Mouse (Mus musculus): ENCODE measurements at regions not wholly inside any gene's neighbourhood (a gene's known extent, or its start where the extent isn't known, plus 50 kb on each side); places are given as distances from the start of the nearest gene placed in this dataset.

DNA sequence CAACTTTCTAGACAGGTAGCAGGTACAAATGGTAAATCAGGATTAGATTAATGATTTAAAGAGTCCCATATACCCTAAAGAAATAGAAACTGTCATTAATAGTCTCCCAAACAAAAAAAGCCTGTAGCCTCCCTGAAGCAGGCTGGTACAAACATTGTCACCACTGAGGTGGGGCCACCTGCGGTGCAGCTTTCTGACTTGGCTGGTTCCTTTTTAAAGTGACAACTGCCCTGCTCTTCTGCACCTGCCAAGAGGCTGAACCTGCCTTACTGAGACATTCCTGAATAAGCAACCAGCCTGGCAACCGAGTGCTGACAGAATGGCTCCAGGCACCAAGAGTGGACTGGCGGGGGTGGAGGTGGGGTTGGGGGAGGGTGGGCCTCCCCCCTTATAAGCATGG lies 687.0 kb upstream of the Vrk2 start:
- POLR2A ChIA-PET: no interaction called here
- CTCF ChIA-PET: no interaction called here

DNA sequence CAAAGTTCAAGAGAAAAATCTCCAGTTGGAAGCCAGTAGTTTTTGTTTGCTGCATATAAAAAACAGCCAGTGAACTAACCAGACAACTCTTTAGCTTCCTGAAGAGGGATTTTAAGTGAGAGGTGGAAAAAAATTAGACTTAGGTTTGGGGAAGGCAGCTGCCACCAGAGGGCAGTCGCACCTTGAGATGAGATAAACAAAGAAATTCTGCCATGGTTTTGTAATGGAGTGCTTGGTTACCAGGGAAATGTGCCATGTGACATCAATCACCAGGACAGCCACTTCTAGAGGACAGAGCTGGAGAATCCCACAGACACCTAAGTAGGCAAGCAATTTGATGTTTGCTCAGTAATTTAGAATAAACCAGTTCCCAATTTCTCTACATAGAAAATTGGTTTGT lies 670.5 kb upstream of the Vrk2 start:
- ATAC-seq (no peak), DNase-seq (ENCODE audit: low read depth, low spot score) (no peak)
- ChIA-PET CTCF (no interaction called here), POLR2A (no interaction called here)
- in situ Hi-C loops (cut with MboI; ENCODE audit: low pct_unique_long_range_greater_than_20kb): no loop called here
- TF ChIP-seq CTCF (IDR thresholded peaks at IDR 0.05): peak; percentile 43
- H3K27me3 ChIP-seq: no peaks in the 10 kb centered on the region

More for the DNA sequence above, 687.0 kb upstream of the Vrk2 start:
- in situ Hi-C loops (cut with MboI; ENCODE audit: low pct_unique_long_range_greater_than_20kb): no loop called here
- no peak for ATAC-seq
- H3K27me3 ChIP-seq: no peaks in the 10 kb centered on the region
- no peak for DNase-seq (ENCODE audit: low read depth, low spot score)
- TF ChIP-seq CTCF (IDR thresholded peaks at IDR 0.05): no peak

GRCm38 (mm10) chr11:27258521-27258920 lies 664.7 kb upstream of the Vrk2 start:
- H3K27me3 ChIP-seq: no peaks in the 10 kb centered on the region
- DNase-seq (ENCODE audit: low read depth, low spot score) (no peak), ATAC-seq (no peak)
- ChIA-PET POLR2A (no interaction called here), CTCF (no interaction called here)
- in situ Hi-C loops (cut with MboI; ENCODE audit: low pct_unique_long_range_greater_than_20kb): no loop called here
- no peak for TF ChIP-seq CTCF (IDR thresholded peaks at IDR 0.05)

- CTCF ChIA-PET: no interaction called here
- no peak for DNase-seq (ENCODE audit: low read depth, low spot score)
- POLR2A ChIA-PET: no interaction called here
- TF ChIP-seq CTCF (IDR thresholded peaks at IDR 0.05): no peak
- in situ Hi-C loops (cut with MboI; ENCODE audit: low pct_unique_long_range_greater_than_20kb): no loop called here
- H3K27me3 ChIP-seq: no peaks in the 10 kb centered on the region
- no peak for ATAC-seq
These were observed 642.1 kb upstream of the Vrk2 start for GRCm38 (mm10) chr11:27235884-27236283.

GRCm38 (mm10) chr11:27226454-27226853 lies 632.7 kb upstream of the Vrk2 start:
- ATAC-seq: no peak
- TF ChIP-seq CTCF (IDR thresholded peaks at IDR 0.05): no peak
- CTCF ChIA-PET: no interaction called here
- in situ Hi-C loops (cut with MboI; ENCODE audit: low pct_unique_long_range_greater_than_20kb): no loop called here
- no peak for DNase-seq (ENCODE audit: low read depth, low spot score)
- POLR2A ChIA-PET: no interaction called here
- no peaks in the 10 kb centered on the region for H3K27me3 ChIP-seq

GRCm38 (mm10) chr11:27222436-27222835 lies 628.6 kb upstream of the Vrk2 start:
- no peak for TF ChIP-seq CTCF (IDR thresholded peaks at IDR 0.05)
- POLR2A ChIA-PET: no interaction called here
- H3K27me3 ChIP-seq: peaks cover 4% of the 10 kb centered on the region
- ATAC-seq (no peak), DNase-seq (ENCODE audit: low read depth, low spot score) (no peak)
- in situ Hi-C loops (cut with MboI; ENCODE audit: low pct_unique_long_range_greater_than_20kb): loop anchor here (25.0 kb wide), 1 partner anchor 1340 kb away; no protein-coding TSS in a partner anchor
- CTCF ChIA-PET: no interaction called here

DNA sequence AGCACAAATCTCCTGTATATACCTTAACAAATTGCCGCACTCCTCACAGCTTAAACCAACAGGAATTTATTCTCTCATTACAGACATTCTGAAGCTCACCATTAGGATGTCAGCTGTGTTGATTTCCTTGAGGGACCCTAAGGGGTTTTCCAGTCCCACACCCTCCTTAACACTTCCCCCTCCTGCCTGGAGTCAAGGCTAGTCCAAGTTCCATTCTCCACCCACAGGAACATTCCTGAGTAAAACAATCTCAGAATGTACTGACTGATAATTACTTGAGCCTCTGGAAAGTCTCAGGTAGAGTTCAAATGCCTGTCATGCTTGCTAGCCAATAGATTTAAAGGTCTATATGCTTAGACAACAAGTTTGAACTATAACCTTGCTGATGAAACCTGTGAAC lies 628.2 kb upstream of the Vrk2 start:
- ChIA-PET POLR2A (no interaction called here), CTCF (no interaction called here)
- peaks cover 4% of the 10 kb centered on the region for H3K27me3 ChIP-seq
- in situ Hi-C loops (cut with MboI; ENCODE audit: low pct_unique_long_range_greater_than_20kb): loop anchor here (25.0 kb wide), 1 partner anchor 1340 kb away; no protein-coding TSS in a partner anchor
- TF ChIP-seq CTCF (IDR thresholded peaks at IDR 0.05): no peak
- no peak for DNase-seq (ENCODE audit: low read depth, low spot score)
- no peak for ATAC-seq

DNA sequence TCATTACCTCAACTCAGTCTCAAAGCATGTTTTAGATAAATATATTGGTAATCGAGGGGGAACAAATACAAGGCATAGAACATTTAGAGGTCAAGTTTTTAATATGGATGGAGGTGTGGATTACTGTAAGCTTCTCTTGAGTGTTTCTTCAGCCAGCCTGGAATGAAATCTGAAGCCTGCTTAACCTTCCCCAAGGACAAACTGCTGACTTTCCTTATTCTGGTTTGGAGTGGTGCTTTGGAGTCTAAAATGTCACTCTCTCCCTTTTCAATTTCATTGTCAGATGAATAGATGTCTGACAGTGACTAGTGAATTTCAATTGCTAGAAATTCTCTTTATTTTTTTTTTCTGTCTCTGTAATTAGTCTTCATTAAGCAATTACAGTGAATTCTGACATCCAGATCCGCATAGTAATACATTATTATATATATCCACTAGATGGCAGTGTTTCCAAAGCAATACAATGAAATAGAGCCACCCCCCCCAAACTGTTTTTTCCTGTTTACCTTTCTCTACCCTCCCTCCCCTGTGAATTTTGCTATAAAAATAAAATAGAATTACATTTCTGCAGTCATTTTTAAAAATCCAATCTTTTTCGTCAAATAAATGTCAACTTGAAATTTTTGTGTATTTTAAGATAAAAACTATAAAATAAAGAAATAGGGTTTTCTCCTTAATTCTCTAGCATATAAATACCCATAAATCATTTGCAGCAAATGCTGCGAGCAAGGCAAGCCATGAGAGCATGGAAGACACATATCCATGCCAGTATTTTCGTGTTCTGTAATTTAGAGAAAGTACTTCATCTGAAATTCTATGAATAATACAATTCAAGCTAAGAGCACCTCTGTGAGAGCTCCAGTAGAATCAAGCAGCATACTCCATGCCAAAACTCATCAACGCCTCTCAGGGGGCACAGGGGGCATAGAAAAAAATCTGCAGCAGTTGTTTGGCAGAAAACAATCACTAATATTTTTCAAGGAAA lies 626.2 kb upstream of the Vrk2 start:
- ChIA-PET POLR2A (no interaction called here), CTCF (no interaction called here)
- DNase-seq (ENCODE audit: low read depth, low spot score) (no peak), ATAC-seq (no peak)
- H3K27me3 ChIP-seq: peaks cover 4% of the 10 kb centered on the region
- TF ChIP-seq CTCF (IDR thresholded peaks at IDR 0.05): peak; percentile 29
- in situ Hi-C loops (cut with MboI; ENCODE audit: low pct_unique_long_range_greater_than_20kb): loop anchor here (25.0 kb wide), 1 partner anchor 1342 kb away; no protein-coding TSS in a partner anchor

DNA sequence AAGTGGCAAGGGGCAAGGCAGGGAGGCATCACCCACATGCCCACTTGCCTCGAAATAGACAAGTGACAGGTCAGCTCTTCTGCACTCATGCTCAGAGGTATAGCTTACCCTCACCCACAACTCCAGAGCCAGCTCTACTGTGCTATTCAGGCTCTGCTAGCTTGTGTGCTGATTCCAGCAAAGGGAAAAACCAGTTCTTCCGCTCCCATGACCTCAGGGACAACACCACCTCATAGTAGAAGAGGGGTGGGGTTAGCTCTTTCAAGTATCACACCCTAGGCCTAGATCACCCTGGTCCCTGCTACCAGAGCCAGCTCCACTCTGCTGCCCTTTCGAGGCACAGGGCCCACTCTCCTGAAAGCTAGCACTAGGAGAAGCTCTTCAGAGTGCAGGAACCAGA lies 622.0 kb upstream of the Vrk2 start:
- ChIA-PET POLR2A (interaction anchor here (0.6 kb wide), 1 partner anchor 764 kb away, joined by 3 read pairs; no protein-coding TSS in a partner anchor), CTCF (no interaction called here)
- ATAC-seq (no peak), DNase-seq (ENCODE audit: low read depth, low spot score) (no peak)
- TF ChIP-seq CTCF (IDR thresholded peaks at IDR 0.05): no peak
- in situ Hi-C loops (cut with MboI; ENCODE audit: low pct_unique_long_range_greater_than_20kb): loop anchor here (25.0 kb wide), 1 partner anchor 1347 kb away; no protein-coding TSS in a partner anchor
- H3K27me3 ChIP-seq: peaks cover 4% of the 10 kb centered on the region

DNA sequence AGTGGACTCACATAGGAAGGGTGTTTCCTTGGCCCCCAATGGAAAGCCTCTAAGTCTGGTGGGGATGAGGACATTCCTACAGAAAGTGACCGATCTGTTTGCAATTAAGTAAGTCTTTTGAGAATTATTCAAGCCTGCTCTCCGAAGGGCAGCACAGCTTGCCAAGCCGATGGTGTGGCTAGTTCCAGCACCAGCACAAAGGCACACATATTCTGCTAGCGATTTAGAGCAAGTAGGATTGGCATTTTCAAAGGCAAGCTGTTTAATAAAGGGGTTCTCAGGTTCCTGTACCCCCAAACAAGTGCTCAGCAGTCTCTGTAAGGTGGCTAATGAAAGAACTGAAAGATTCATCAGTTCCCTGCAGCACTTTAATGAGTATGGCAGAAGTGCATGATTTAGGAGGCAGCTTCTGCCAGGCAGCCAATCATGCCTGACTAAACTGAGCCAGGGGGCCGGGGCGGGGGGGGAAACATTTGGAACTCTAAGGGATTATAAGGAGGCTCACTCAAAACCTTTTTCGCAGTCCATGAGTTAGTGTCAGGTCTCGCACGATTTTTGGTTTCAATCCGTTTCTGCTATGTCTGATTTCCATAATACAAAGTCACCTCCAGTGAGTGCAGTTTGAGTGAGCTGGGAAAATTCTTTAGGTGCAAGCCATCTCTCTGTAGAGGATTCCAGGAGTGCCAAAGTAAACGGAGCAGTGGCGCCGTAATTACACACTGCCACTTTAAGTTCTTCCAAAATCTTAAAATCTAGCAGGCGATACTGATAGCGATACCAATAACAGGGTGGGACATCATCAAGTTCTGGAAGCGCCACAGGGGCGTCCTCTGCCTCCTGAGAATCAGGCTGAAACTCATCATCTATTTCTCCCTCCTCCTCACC lies 609.8 kb upstream of the Vrk2 start:
- ChIA-PET POLR2A (no interaction called here), CTCF (no interaction called here)
- in situ Hi-C loops (cut with MboI; ENCODE audit: low pct_unique_long_range_greater_than_20kb): loop anchor here (25.0 kb wide), 1 partner anchor 1359 kb away; no protein-coding TSS in a partner anchor
- no peaks in the 10 kb centered on the region for H3K27me3 ChIP-seq
- ATAC-seq: no peak
- DNase-seq (ENCODE audit: low read depth, low spot score): no peak
- TF ChIP-seq CTCF (IDR thresholded peaks at IDR 0.05): no peak

GRCm38 (mm10) chr11:27184035-27184434 lies 590.2 kb upstream of the Vrk2 start:
- ATAC-seq (no peak), DNase-seq (ENCODE audit: low read depth, low spot score) (no peak)
- POLR2A ChIA-PET: no interaction called here
- no peak for TF ChIP-seq CTCF (IDR thresholded peaks at IDR 0.05)
- in situ Hi-C loops (cut with MboI; ENCODE audit: low pct_unique_long_range_greater_than_20kb): no loop called here
- CTCF ChIA-PET: no interaction called here
- H3K27me3 ChIP-seq: no peaks in the 10 kb centered on the region
